Mouse (Mus musculus) left cerebral cortex, adult 8-10 months (tissue): ENCODE results near the gene Masp1. TPM values are rescaled to one million over a fixed set of nuclear protein-coding genes. Genes with fewer than 3 reads are reported as not detected.

Experiments used
- DNase-seq, 2 experiments: peaks; one replicate each; pipeline ENCODE4 v3.0.0; 2022; ENCODE audit warnings: low spot score in 2 of 2
- total RNA-seq, 4 experiments: library from RNA; stranded (reverse); gene quantifications; 2 replicates each; pipeline ENCODE4 v1.2.4; 2022

The Masp1 gene
- total RNA-seq, 4 experiments from 2014 or later: 12.6 to 13.8 (median 13.4) TPM

DNA sequence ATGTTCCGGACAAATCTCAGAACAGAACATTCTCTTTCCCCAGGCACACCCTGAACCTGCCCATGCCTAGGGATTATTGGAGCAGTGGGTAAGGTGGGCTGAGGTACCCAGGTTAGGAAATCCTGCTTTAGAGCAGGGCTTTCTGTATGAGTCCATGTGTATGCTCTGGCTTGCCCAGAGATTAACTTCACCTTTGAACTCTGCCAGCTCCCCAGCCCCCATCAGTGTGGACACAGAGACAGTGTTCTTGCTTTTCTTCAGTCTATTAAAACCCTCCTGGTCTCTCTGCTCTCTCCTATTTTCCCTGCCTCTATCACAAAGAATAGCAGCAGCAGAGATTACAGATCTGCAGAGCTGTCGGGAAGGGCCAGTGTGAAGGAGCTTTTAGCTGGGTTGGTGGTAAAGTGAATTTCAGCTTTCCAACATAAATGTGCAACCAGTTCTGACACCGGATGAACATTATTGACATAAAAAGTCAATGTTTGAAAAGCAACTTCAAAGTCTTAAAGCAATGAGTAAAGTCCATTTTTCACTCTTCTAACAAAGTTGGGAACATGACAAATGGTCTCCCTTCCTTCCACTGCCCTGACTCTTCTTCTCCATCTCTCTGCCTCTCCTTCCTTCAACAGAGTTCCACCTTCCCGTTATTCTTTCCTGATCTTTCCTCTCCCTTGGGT, 56.8 kb downstream of the Masp1 start:
- no peak for DNase-seq

GRCm38 (mm10) chr16:23458906-23459588, 61.6 kb downstream of the Masp1 start:
- no peak for DNase-seq

DNA sequence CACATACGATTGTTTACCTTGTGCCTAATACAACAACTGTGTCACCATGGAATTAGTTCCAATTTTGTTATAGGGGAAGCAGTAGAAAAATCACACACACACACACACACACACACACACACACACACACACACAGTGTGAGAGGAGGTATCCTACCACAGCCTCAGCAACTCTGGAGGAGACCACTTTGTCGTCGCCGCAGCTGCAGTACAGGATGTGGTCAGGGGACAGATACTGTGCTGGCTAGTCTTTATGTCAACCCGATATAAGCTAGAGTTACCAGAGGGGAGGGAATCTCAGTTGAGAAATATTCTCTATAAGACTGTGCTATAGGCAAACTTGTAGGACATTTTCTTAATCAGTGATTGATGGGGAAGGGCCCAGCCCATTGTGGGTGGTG, 63.3 kb downstream of the Masp1 start:
- DNase-seq: no peak

GRCm38 (mm10) chr16:23456534-23456933, 64.1 kb downstream of the Masp1 start:
- DNase-seq: no peak

DNA sequence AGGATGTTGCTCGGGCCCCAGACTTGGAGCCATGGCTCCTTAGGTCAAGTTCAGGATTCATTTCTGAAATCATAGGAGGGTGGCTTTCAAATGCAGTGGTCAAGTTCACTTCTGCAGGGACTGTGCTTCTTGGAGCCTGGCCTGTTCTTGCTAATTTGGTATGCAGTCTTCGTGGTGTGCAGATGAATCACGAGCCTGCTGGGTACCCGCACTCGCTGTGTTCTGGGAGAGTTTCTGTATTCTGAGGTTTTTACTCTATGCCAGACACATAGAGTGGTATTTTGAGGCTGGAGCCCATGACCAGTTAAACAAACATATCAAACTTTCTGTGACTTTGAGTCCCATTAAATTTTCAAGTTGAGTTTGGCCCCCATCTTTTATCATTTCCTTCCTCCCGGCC, 66.2 kb downstream of the Masp1 start:
- DNase-seq: no peak

GRCm38 (mm10) chr16:23452476-23452875, 68.1 kb downstream of the Masp1 start:
- DNase-seq: peak in 1 of 2 experiments; percentile 48

GRCm38 (mm10) chr16:23450816-23451215, 69.8 kb downstream of the Masp1 start:
- DNase-seq: no peak

DNA sequence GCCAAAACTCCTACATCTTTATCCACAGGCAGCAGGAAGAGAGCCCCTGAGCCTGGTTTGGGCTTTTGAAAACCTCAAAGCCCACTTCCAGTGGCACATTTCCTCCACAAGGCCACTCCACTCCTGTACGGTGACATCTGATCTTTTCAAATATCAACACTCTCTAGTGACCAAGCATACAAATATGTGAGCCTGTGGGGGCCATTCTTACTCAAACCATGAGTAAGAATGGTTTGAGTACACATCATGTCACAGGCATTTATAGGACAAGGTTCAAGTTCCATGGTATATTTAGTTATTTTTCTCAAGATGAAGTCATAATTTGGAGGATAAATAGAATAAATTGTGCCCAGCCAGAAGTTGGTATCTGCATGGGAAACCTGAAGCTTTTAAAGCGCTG, 70.7 kb downstream of the Masp1 start:
- DNase-seq: no peak

DNA sequence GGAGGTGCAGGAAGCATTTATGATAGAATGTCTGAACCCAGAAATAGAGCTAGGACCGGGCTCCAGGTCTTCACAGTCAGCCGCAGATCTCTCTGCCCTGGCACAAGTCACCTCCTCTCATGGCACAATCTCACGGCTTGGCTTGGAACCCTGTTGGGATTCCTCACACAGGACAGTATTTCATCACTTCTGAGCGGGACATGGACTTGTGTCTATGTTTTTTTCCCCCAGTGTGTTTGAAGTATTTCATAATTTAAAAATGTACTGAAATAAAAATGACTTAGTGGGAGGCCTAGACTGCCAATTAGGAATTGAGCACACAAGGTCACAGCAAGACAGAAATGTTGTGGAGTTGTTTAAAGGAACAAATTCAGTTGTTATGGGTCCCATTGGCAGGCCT, 76.4 kb downstream of the Masp1 start:
- no peak for DNase-seq

DNA sequence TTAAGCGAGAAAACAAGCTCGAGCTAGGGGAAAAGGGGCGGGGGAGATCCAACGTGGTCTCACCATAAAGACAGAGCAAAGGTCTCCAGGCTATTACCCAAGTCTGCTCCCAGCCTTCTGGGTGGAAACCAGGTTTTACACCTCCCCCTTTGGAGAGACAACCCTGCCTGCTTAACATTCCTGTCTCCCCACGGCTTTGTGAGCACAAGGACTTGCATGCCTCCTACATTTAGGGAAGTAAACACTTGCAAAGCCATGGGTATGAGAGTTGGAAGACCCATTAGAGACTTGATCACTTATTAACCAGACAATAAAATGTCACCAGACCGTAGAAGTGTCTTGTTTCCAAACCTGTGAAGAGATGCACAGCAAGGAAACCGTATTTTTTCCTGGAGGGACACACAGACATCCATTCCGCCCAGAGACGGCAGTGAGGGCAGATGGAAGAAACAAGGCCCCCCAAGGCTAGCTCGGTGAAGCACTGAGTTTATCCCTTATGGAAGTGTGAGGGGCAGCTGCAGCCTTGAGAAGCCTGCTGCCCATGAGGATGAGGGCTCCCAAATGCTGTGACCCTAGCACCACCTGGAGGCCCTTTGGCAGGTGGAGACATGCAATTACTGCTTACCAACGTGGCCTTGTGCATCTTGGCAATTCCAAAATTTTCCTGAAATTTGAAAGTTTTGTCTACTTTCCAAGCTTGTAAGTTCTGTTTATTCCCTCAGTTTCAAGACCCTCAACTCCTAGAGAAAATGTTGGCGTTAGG, 83.0 kb downstream of the Masp1 start:
- DNase-seq: no peak

DNA sequence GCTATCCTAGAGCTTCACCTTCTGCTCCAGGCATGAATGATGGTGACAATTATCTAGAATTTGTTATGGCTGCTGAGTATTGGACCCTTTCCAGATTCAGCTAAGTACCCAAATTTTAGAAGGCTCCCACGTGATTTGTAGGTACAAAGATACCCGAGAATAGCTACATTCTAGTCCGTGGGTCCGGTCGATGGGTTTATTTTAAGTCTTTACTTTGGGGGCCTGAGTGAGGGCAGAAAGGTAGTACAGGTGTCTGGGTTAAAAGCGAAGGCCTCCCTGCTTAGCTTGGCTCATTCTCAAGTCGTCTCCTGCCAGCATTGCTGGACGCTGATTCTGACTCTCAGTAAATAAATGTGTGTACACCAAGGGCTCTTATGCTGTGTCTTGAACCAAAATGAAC, 90.6 kb downstream of the Masp1 start:
- no peak for DNase-seq

DNA sequence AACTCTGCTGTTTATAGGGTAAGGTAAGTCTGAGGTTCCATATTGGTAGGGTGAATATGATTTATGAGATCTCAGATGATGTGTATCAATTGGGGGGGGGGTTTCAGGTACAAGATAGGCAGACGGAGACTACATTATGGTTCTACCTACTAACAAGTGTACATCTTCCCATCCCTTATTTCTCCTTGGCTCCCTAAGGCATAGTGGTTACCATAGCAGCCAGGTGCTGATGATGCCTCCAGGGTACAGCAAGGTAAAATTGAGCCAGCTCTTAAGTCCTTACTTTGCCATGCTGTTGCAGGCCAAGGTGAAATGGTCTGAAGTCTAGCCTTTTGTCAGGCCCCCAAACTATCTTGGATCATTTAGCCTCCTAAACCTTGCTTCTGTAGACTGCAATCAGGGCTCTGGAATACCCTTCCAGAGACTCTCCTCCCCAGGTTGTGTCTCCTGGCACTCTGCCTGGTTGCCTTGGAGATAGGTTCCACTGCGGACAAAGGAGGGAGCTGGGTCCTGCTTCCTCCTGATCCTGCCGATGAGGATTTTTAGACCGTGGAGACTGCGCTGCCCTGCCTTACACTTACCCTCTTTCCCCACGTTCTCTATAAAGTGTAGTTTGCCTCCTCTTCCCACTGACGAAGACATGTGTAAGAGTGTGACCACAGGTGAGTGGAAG, 91.8 kb downstream of the Masp1 start, which contains the start of gene Rtp1:
Rtp1 (plus strand) TSS at position 487 of the 673 bp plus-strand sequence.
- no peak for DNase-seq

- no peak for DNase-seq
Observed at GRCm38 (mm10) chr16:23427701-23428100, 92.9 kb downstream of the Masp1 start.

- no peak for DNase-seq
Observed at GRCm38 (mm10) chr16:23423825-23424224, 96.8 kb downstream of the Masp1 start.

DNA sequence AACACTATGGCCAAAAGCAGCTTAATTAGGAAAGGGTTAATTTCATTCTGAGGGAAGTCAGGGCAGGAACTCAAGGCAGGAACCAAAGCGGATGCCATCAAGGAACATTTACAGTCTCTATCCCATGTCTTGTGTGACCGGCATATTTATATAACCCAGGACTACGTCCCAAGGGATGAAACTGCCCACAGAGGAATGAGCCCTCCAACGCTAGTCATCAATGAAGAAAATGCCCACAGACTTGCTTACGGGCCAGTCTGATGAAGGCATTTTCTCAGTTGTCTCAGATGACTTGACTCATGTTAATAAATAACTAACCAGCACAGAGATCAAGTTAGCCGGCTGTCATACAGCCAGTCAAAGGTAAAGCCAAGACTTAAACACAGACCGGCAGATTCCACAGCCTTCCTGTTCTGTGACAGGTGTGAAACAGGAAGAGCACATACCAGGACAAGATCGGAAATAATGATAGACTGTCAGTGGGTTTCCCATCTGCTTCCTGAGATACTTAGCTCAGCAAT, 101.0 kb downstream of the Masp1 start:
- DNase-seq: no peak

DNA sequence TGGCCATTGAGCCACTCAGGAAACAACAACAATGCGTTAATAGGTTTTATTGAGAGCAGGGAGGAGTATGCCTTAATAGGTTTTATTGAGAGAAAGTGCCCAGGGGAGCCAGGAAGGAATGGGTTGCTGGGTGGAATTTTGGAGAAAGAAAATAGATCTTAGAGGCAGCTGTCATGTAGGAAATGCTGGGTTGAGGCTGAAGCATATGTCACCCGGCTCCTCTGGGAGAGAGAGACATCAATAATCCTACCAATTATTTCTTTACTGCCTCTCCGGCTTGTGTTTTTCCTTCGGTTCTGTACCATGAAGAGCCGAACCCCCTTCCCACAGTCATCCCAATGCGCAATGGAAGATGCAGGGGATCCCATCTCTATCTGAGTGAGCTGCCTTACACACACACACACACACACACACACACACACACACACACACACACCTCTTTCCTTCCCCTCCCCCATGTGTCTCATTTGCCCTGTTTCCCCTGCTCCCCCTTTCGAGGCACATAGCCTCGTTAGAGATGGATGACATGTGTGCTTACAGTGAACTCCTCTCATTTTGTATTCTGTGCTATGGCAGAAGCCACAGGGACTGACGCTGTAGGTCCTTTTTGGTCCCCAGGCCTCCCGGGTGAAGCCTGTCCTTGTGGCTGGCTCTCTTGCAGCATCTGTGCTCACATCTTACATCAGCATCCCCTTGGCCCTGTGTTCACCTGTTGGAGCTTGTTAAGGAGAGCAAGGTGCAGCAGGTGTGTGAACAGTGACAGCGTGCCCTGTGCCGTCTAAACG, 103.0 kb downstream of the Masp1 start:
- DNase-seq: no peak

DNA sequence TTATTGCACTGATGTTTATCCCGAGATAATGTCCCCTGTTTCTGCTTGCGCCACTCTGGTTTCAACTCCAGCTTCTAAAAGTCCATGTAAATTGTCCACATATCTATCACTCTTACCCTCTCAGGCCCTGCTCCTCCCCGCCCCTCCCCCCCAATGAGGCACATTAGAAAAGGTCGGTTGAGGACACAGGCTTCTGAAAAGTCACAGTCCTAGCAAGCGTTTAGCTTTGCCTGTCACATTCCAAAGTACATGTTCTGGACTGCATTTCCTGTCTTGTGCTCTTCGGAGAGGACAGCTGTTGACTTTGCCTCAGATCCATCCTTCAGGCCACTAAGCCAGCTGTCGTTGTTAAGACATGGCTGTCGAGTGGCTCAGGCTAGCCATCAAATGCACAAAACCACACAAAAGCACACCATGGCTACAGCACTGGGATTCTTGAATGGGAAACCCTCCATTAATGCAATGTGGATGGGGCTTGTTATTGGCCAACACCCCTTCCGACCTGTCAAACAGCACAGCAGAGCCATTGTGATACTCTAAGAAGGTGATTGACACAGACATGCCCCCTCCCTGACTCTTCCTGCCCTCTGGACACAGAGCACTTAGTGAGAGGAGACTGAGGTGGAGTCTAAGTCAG, 103.8 kb downstream of the Masp1 start:
- DNase-seq: no peak

- no peak for DNase-seq
Observed at GRCm38 (mm10) chr16:23416261-23416656, 104.4 kb downstream of the Masp1 start.

DNA sequence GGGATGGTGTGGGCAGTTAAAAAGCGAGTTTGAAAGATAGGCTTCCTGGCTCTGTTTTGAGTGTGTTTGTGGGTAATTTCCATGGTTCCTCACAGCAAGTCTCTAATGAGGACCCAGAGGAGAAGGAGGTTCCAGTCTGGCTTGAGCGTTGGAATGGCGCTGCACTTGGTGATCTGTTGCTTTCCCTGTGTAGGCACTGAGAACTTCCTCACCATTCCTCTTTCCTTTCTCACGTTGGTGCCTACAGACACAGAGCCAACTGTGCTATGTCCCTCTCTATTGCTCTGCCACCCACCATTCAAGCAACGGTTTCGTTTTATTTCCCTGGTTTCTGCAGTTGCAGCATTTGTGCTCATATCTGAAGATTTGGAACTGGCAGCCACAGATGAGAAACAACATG, 107.7 kb downstream of the Masp1 start:
- DNase-seq: no peak
